Mouse (Mus musculus) hindbrain, postnatal 0 days (tissue): ENCODE results near the gene Ckm. TPM values are rescaled to one million over a fixed set of nuclear protein-coding genes. Genes with fewer than 3 reads are reported as not detected.

Source experiments
- ATAC-seq: fragments of 200-750 bp; cut with Nextera tagmentation; 2 replicates; pipeline ENCODE4 v1.8.0; 2017; ENCODE audit warnings: mild to moderate bottlenecking, moderate TSS enrichment, moderate library complexity
- DNase-seq: peaks from one replicate; pipeline ENCODE4 v3.0.0-alpha.2; 2015; ENCODE audit warnings: low spot score
- H3K27ac ChIP-seq: fragments of 300-500 bp; sonication (generic); 2 replicates; pipeline ENCODE4 v1.5.1; 2014; ENCODE audit warnings: mild to moderate bottlenecking
- H3K27me3 ChIP-seq: fragments of 300-500 bp; sonication (generic); 2 replicates; pipeline ENCODE4 v1.6.1; 2014; ENCODE audit warnings: low read length, mixed read lengths; ENCODE audit not compliant: insufficient read depth
- H3K36me3 ChIP-seq: fragments of 300-500 bp; sonication (generic); 2 replicates; pipeline ENCODE4 v1.6.1; 2014; ENCODE audit warnings: low read length, mixed read lengths; ENCODE audit not compliant: insufficient read depth
- H3K4me1 ChIP-seq: fragments of 300-500 bp; sonication (generic); 2 replicates; pipeline ENCODE4 v1.6.1; 2014; ENCODE audit warnings: antibody characterized with exemption, low read length, mixed read lengths; ENCODE audit not compliant: insufficient read depth
- H3K4me2 ChIP-seq: fragments of 300-500 bp; sonication (generic); 2 replicates; pipeline ENCODE4 v1.6.1; 2014; ENCODE audit warnings: low read depth, mild to moderate bottlenecking, low read length, moderate library complexity, mixed read lengths
- H3K4me3 ChIP-seq: fragments of 300-500 bp; sonication (generic); 2 replicates; pipeline ENCODE4 v1.5.1; 2014; ENCODE audit warnings: low read length
- H3K9ac ChIP-seq: fragments of 300-500 bp; sonication (generic); replicated peaks from 2 replicates; pipeline ENCODE4 v1.6.1; 2014; ENCODE audit warnings: mild to moderate bottlenecking, low read length, moderate library complexity, mixed read lengths
- H3K9me3 ChIP-seq: fragments of 300-500 bp; sonication (generic); 2 replicates; pipeline ENCODE4 v1.6.1; 2016; ENCODE audit warnings: low read length, mixed read lengths
- CTCF ChIP-seq: IDR thresholded peaks from 2 replicates; pipeline ENCODE4 v1.5.1; 2016; ENCODE audit warnings: antibody characterized with exemption, control low read depth, low read depth
- WGBS: fragments of 180-500 bp; shearing (Covaris S2); extraction: QIAGEN DNeasy Blood & Tissue Kit; methylation state at CpG from one replicate; pipeline ENCODE4 v1.1.7; 2014; 5-methylcytosine and 5-hydroxymethylcytosine counted together
- polyA plus RNA-seq: library from polyadenylated mRNA; unstranded; fragments of >200 nt; fragmentation: Nextera tagmentation; extraction: Ambion mirVana; gene quantifications from 2 replicates; pipeline ENCODE4 v1.2.1, GENCODE M21; 2015
- total RNA-seq: library from RNA; depleted of rRNA; stranded (reverse); fragments of >200 nt; gene quantifications from 2 replicates; pipeline ENCODE4 v1.2.3, GENCODE M21; 2014; rRNA removed

Ckm gene
- total RNA-seq (3.9 and 27.4 TPM in 2 replicates), polyA plus RNA-seq (0.14 and 0.30 TPM in 2 replicates)

DNA sequence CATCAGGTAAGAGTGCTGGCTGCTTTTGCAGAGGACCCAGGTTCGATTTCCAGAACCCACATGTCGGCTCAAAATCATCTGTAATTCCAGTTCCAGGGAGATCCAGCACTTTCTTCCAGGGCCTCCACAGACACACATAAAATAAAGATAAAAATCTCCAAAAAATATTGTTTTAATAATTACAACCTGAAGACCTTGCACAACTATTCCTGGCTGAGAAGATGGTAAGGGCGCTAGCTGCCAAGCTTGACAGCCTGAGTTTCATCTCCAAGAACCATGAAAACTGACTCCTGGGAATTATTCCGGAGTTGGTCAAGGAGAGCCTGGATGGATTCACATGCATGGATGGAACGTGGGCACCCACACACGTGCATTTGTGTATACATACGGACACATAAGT, at the start of gene Ckm:
Gene Ckm (plus strand): TSS at position 301 of the 400 bp plus-strand sequence.
- DNase-seq (no peak), ATAC-seq (no peak)
- Histone ChIP-seq H3K27ac (no peak within 1 kb of the TSS), H3K4me1 (peaks cover 5% of the 10 kb centered on the region; the same call in 1 of the 2 replicates), H3K27me3 (peaks cover 32% of the 10 kb centered on the region), H3K4me3 (peak within 1 kb of the TSS; percentile 51), H3K9me3 (no peaks in the 10 kb centered on the region), H3K36me3 (no peaks in the 10 kb centered on the region), H3K4me2 (peak within 1 kb of the TSS; percentile 88), H3K9ac (peak within 1 kb of the TSS; percentile 54)
- no peak for TF ChIP-seq CTCF
- 53% methylated on average over 7 of the region's 7 CpGs for WGBS

GRCm38 (mm10) chr7:19354991-19355390, 49.6 kb upstream of the Ckm start:
- Histone ChIP-seq H3K36me3 (peaks cover 22% of the 10 kb centered on the region), H3K4me3 (no peak overlapping the region)
- ATAC-seq, result no peak

DNA sequence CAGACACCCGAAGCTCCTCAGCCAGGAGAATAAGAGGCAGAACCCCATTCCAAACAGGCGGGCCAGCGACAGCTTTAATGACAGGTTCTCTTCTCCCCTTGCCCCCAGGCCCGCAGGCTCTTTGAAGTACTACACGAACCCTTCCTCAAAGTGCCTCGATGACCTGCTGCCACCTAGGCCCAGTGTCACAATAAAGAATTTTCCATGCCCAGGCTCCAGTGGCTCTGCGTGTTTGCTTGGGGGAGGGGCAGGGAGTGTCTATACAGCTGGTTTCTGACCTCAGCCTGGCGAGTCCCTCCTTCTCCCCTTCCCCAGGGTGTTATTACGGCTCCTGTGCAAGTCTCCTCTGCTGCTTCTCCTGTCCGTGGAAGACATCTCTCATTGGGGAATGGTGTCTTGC, 48.3 kb upstream of the Ckm start:
- no peak overlapping the region for H3K4me3 ChIP-seq
- ATAC-seq (no peak), DNase-seq (no peak)
- H3K4me2 ChIP-seq, result no peak overlapping the region
- no peaks in the 10 kb centered on the region for H3K27me3 ChIP-seq
- no peak overlapping the region for H3K27ac ChIP-seq
- 64% methylated on average over 10 of the region's 10 CpGs for WGBS
- H3K36me3 ChIP-seq, result peaks cover 22% of the 10 kb centered on the region
- H3K9me3 ChIP-seq, result no peaks in the 10 kb centered on the region
- no peak overlapping the region for H3K9ac ChIP-seq
- peaks cover 8% of the 10 kb centered on the region; the same call in 1 of the 2 replicates for H3K4me1 ChIP-seq
- no peak for TF ChIP-seq CTCF

More at GRCm38 (mm10) chr7:19354991-19355390, 49.6 kb upstream of the Ckm start:
- no peak overlapping the region for H3K9ac ChIP-seq
- 91% methylated on average over 5 of the region's 5 CpGs for WGBS
- no peaks in the 10 kb centered on the region for H3K27me3 ChIP-seq
- no peak overlapping the region for H3K4me2 ChIP-seq
- no peak for DNase-seq
- TF ChIP-seq CTCF, result no peak
- peaks cover 8% of the 10 kb centered on the region; the same call in 1 of the 2 replicates for H3K4me1 ChIP-seq
- H3K27ac ChIP-seq, result no peak overlapping the region
- H3K9me3 ChIP-seq, result no peaks in the 10 kb centered on the region

GRCm38 (mm10) chr7:19357381-19358375, 46.9 kb upstream of the Ckm start:
- Histone ChIP-seq H3K9me3 (no peaks in the 10 kb centered on the region), H3K27ac (no peak overlapping the region), H3K4me2 (peak overlapping the region; percentile 85; the same call in 1 of the 2 replicates), H3K4me3 (no peak overlapping the region), H3K36me3 (peaks cover 16% of the 10 kb centered on the region), H3K4me1 (peaks cover 8% of the 10 kb centered on the region; the same call in 1 of the 2 replicates), H3K27me3 (no peaks in the 10 kb centered on the region), H3K9ac (0 out of 2 replicates have a peak overlapping the region, but pooled peaks have one; percentile 63)
- no peak for ATAC-seq
- no peak for DNase-seq
- TF ChIP-seq CTCF, result no peak
- WGBS, result 90% methylated on average over 25 of the region's 25 CpGs

- no peak for TF ChIP-seq CTCF
- peak overlapping the region; percentile 85 for H3K4me2 ChIP-seq
- H3K4me1 ChIP-seq, result peaks cover 8% of the 10 kb centered on the region; the same call in 1 of the 2 replicates
- peak overlapping the region; percentile 63 for H3K9ac ChIP-seq
- H3K36me3 ChIP-seq, result peaks cover 13% of the 10 kb centered on the region
- H3K9me3 ChIP-seq, result no peaks in the 10 kb centered on the region
- WGBS, result 22% methylated on average over 13 of the region's 13 CpGs
- no peak for DNase-seq
- no peak overlapping the region for H3K27ac ChIP-seq
- no peak for ATAC-seq
- H3K4me3 ChIP-seq, result peak overlapping the region; percentile 72
- H3K27me3 ChIP-seq, result no peaks in the 10 kb centered on the region
These were observed 45.9 kb upstream of the Ckm start for GRCm38 (mm10) chr7:19358634-19359033.

GRCm38 (mm10) chr7:19359299-19359891, 45.2 kb upstream of the Ckm start, which contains the start of the genes Cd3eap and Ppp1r13l:
Gene Cd3eap, minus strand, starts transcription at chr7:19359483.
Gene Ppp1r13l, plus strand, starts transcription at chr7:19359749.
- Histone ChIP-seq H3K4me3 (peak within 1 kb of the TSS; percentile 72), H3K9me3 (no peaks in the 10 kb centered on the region), H3K27ac (peak within 1 kb of the TSS; percentile 54), H3K4me2 (peak within 1 kb of the TSS; percentile 85), H3K36me3 (peaks cover 13% of the 10 kb centered on the region), H3K9ac (peak within 1 kb of the TSS; percentile 63), H3K4me1 (peaks cover 8% of the 10 kb centered on the region; the same call in 1 of the 2 replicates), H3K27me3 (no peaks in the 10 kb centered on the region)
- under 1% methylated on average over 30 of the region's 31 CpGs for WGBS
- ATAC-seq, result peak; percentile 85
- no peak for TF ChIP-seq CTCF
- DNase-seq, result peak; percentile 90
